Mouse (Mus musculus): ENCODE data around the gene Tex48. TPM values are rescaled to one million over a fixed set of nuclear protein-coding genes. Genes with fewer than 3 reads are reported as not detected.

Tex48 gene
- total and polyA plus RNA-seq, 3 experiments, result not detected

DNA sequence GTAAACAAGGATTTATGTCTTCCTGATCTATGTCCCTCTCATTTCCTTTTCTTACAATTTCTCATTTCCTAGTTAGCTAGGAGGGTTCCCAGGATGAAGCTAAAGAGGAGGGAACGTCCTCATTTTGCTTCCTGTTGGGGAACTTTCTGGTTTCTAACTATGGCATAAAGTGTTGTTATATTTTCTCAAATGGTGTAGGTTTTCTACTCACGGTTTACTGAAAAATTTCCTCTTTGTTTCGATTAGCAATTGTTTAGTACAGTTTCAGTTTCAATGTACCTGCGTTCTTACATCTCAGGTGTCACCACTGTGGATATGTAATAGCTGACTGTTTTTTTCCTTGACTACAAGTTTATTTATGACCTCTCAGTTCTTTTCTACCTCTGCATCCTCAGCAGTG lies 31.7 kb downstream of the Tex48 start:
- TF ChIP-seq RAD21 (IDR thresholded peaks at IDR 0.05; ENCODE audit: low read depth, low read length), result no peak
- peak; percentile 57; the same call in 1 of the 2 replicates for TF ChIP-seq JUND (conservative IDR thresholded peaks at IDR 0.05; ENCODE audit: low read depth, low read length)
- 0 out of 2 replicates have a peak, but pooled peaks have one; percentile 10 for TF ChIP-seq JUN (IDR thresholded peaks at IDR 0.05; ENCODE audit: insufficient read depth, low read depth, low read length)
- no peak for TF ChIP-seq SMC3 (IDR thresholded peaks at IDR 0.05; ENCODE audit: low read depth, low read length)
- TF ChIP-seq IRF4 (IDR thresholded peaks at IDR 0.05; ENCODE audit: low read depth, low read length), result 0 out of 2 replicates have a peak, but pooled peaks have one; percentile 42
- peak; percentile 47; the same call in 1 of the 2 replicates for TF ChIP-seq ETS1 (conservative IDR thresholded peaks at IDR 0.05; ENCODE audit: low read depth, low read length)
- peak; percentile 32; the same call in 1 of the 2 replicates for TF ChIP-seq BHLHE40 (IDR thresholded peaks at IDR 0.05; ENCODE audit: low read depth, low read length)
- TF ChIP-seq MAZ (IDR thresholded peaks at IDR 0.05; ENCODE audit: low read depth, low read length), result no peak
- 0 out of 2 replicates have a peak, but pooled peaks have one; percentile 23 for TF ChIP-seq SIN3A (IDR thresholded peaks at IDR 0.05; ENCODE audit: low read length)
- no peak for TF ChIP-seq ZMIZ1 (IDR thresholded peaks at IDR 0.05; ENCODE audit: low read depth, low read length)
- peak; percentile 65; the same call in 1 of the 2 replicates for TF ChIP-seq EP300 (IDR thresholded peaks at IDR 0.05; ENCODE audit: low read length)
- no peak for DNase-seq (ENCODE audit: extremely low read depth)

DNA sequence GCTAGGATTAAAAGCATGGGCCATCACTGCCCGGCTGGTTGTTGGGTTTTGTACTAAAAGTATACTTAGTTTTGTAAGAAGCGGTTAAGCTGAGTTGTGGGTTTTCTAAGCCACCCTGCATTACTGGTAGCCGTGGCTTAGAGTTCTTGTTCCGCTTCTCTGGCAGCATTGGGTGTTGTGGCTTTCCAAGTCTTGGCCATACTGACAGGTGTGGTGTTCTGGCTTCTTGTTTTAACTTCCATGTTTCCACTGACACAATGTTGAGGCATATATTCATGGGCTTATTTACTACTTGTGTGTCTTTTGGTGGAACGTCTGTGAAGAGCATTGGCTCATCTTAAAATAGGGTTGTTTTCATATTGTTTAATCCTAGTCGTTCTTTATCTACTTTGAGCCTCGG lies 32.2 kb downstream of the Tex48 start:
- dilution Hi-C loops (cut with MboI; ENCODE audit: extremely low pct_ligation_motif_present, extremely low pct_unique_long_range_greater_than_20kb, low sequenced_read_pairs), result no loop called here
- Histone ChIP-seq H3K79me2 (replicated peaks; ENCODE audit: control insufficient read depth, extremely low read depth, insufficient read depth, poor library complexity, severe bottlenecking) (no peaks in the 10 kb centered on the region; the same call in 1 of the 2 replicates), H3K9ac (ENCODE audit: insufficient read depth, low read depth) (0 out of 2 replicates have a peak overlapping the region, but pooled peaks have one; percentile 33), H3K9me3 (replicated peaks; ENCODE audit: low read length) (no peaks in the 10 kb centered on the region), H3K4me2 (ENCODE audit: insufficient read depth, low read depth, poor library complexity, severe bottlenecking) (peak overlapping the region; percentile 84), H3K36me3 (replicated peaks in 1 of 2; ENCODE audit: control insufficient read depth in 1 of 2, insufficient read depth in 1 of 2, low read length in 1 of 2) (peaks cover 0 to 19% of the 10 kb centered on the region in 2 experiments), H3K4me3 (replicated peaks in 1 of 3; ENCODE audit: low read depth in 2 of 3, low read length in 2 of 3, poor library complexity in 1 of 3) (no peak overlapping the region), H3K27me3 (replicated peaks) (no peaks in the 10 kb centered on the region), H3K27ac (ENCODE audit: insufficient read depth, low read depth) (no peak overlapping the region), H3K4me1 (ENCODE audit: control insufficient read depth in 1 of 2, insufficient read depth in 2 of 2) (peaks cover 5 to 41% of the 10 kb centered on the region in 2 experiments; a peak in 3 of 4 replicates)
- peak; percentile 44 for DNase-seq (ENCODE audit: extremely low read depth)
- TF ChIP-seq IRF4 (IDR thresholded peaks at IDR 0.05; ENCODE audit: low read depth, low read length) (no peak), NRF1 (IDR thresholded peaks at IDR 0.05; ENCODE audit: low read depth, low read length) (no peak)
- in situ Hi-C loops (cut with MboI; ENCODE audit: low pct_ligation_motif_present, low pct_unique_long_range_greater_than_20kb, low sequenced_read_pairs), result no loop called here

More for the DNA sequence above, 31.7 kb downstream of the Tex48 start:
- H3K4me2 ChIP-seq (ENCODE audit: insufficient read depth, low read depth, poor library complexity, severe bottlenecking), result peak overlapping the region; percentile 84
- H3K79me2 ChIP-seq (replicated peaks; ENCODE audit: control insufficient read depth, extremely low read depth, insufficient read depth, poor library complexity, severe bottlenecking), result no peaks in the 10 kb centered on the region; the same call in 1 of the 2 replicates
- no peak overlapping the region for H3K9ac ChIP-seq (ENCODE audit: insufficient read depth, low read depth)
- H3K4me3 ChIP-seq (replicated peaks in 1 of 3; ENCODE audit: low read depth in 2 of 3, low read length in 2 of 3, poor library complexity in 1 of 3), result no peak overlapping the region
- in situ Hi-C loops (cut with MboI; ENCODE audit: low pct_ligation_motif_present, low pct_unique_long_range_greater_than_20kb, low sequenced_read_pairs), result no loop called here
- H3K36me3 ChIP-seq (replicated peaks in 1 of 2; ENCODE audit: control insufficient read depth in 1 of 2, insufficient read depth in 1 of 2, low read length in 1 of 2), result peaks cover 0 to 14% of the 10 kb centered on the region in 2 experiments
- dilution Hi-C loops (cut with MboI; ENCODE audit: extremely low pct_ligation_motif_present, extremely low pct_unique_long_range_greater_than_20kb, low sequenced_read_pairs), result no loop called here
- H3K9me3 ChIP-seq (replicated peaks; ENCODE audit: low read length), result no peaks in the 10 kb centered on the region
- H3K27ac ChIP-seq (ENCODE audit: insufficient read depth, low read depth), result no peak overlapping the region
- peaks cover 5 to 47% of the 10 kb centered on the region in 2 experiments; a peak in 3 of 4 replicates for H3K4me1 ChIP-seq (ENCODE audit: control insufficient read depth in 1 of 2, insufficient read depth in 2 of 2)
- H3K27me3 ChIP-seq (replicated peaks), result no peaks in the 10 kb centered on the region

DNA sequence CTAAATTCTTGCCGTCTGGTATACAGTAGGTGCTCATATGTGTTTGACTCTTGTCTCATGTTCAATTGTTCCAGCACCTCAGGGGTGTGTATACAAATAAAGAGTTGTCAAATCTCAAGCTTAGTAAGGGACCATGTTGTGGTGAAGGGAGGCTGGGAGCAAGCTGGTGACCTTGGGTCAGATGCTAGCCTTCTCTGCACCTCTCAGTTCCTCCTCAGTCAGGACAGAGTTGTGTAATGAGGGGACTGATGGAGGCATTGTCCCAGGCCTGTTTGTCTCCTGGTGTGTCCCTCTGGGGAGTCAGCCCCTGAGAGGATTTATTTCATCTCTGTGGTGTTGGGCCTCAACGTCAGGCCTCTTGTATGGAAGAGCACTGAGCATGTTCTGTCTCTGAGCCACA lies 36.0 kb downstream of the Tex48 start:
- H3K27ac ChIP-seq (ENCODE audit: insufficient read depth, low read depth), result no peak overlapping the region
- no peak overlapping the region for H3K4me3 ChIP-seq (replicated peaks in 1 of 3; ENCODE audit: low read depth in 2 of 3, low read length in 2 of 3, poor library complexity in 1 of 3)
- H3K9ac ChIP-seq (ENCODE audit: insufficient read depth, low read depth), result no peak overlapping the region
- H3K36me3 ChIP-seq (replicated peaks in 1 of 2; ENCODE audit: control insufficient read depth in 1 of 2, insufficient read depth in 1 of 2, low read length in 1 of 2), result peaks cover 13 to 54% of the 10 kb centered on the region in 2 experiments
- H3K27me3 ChIP-seq (replicated peaks), result no peaks in the 10 kb centered on the region
- dilution Hi-C loops (cut with MboI; ENCODE audit: extremely low pct_ligation_motif_present, extremely low pct_unique_long_range_greater_than_20kb, low sequenced_read_pairs) (no loop called here), in situ Hi-C loops (cut with MboI; ENCODE audit: low pct_ligation_motif_present, low pct_unique_long_range_greater_than_20kb, low sequenced_read_pairs) (no loop called here)
- H3K79me2 ChIP-seq (replicated peaks; ENCODE audit: control insufficient read depth, extremely low read depth, insufficient read depth, poor library complexity, severe bottlenecking), result no peaks in the 10 kb centered on the region; the same call in 1 of the 2 replicates
- no peaks in the 10 kb centered on the region for H3K9me3 ChIP-seq (replicated peaks; ENCODE audit: low read length)
- H3K4me1 ChIP-seq (ENCODE audit: control insufficient read depth in 1 of 2, insufficient read depth in 2 of 2), result peaks cover 2 to 25% of the 10 kb centered on the region in 2 experiments; a peak in 2 of 4 replicates
- no peak overlapping the region for H3K4me2 ChIP-seq (ENCODE audit: insufficient read depth, low read depth, poor library complexity, severe bottlenecking)
- TF ChIP-seq USF1 (IDR thresholded peaks at IDR 0.05; ENCODE audit: low read depth, low read length) (no peak), SIN3A (IDR thresholded peaks at IDR 0.05; ENCODE audit: low read length) (no peak), RCOR1 (conservative IDR thresholded peaks at IDR 0.05; ENCODE audit: low read depth, low read length) (no peak), E2F4 (IDR thresholded peaks at IDR 0.05; ENCODE audit: insufficient replicate concordance, low read depth, low read length) (no peak), PAX5 (IDR thresholded peaks at IDR 0.05; ENCODE audit: low read length) (no peak), POLR2A (IDR thresholded peaks at IDR 0.05; ENCODE audit: low read depth, low read length) (no peak), HCFC1 (IDR thresholded peaks at IDR 0.05; ENCODE audit: low read depth, low read length) (no peak), JUN (IDR thresholded peaks at IDR 0.05; ENCODE audit: insufficient read depth, low read depth, low read length) (no peak), GABPA (IDR thresholded peaks at IDR 0.05; ENCODE audit: insufficient replicate concordance, low read depth, low read length) (no peak), UBTF (IDR thresholded peaks at IDR 0.05; ENCODE audit: low read depth, low read length) (no peak), ZKSCAN1 (IDR thresholded peaks at IDR 0.05; ENCODE audit: borderline replicate concordance, low read depth, low read length) (no peak), POLR2AphosphoS2 (IDR thresholded peaks at IDR 0.05; ENCODE audit: low read depth, low read length) (no peak), NELFE (IDR thresholded peaks at IDR 0.05; ENCODE audit: low read depth, low read length) (no peak), MYC (IDR thresholded peaks at IDR 0.05; ENCODE audit: low read depth, low read length) (no peak), ZMIZ1 (IDR thresholded peaks at IDR 0.05; ENCODE audit: low read depth, low read length) (no peak), CTCF (conservative IDR thresholded peaks at IDR 0.05 in 1 of 2, IDR thresholded peaks at IDR 0.05 in 1 of 2; ENCODE audit: low read depth in 2 of 2, low read length in 2 of 2) (no peak), EP300 (IDR thresholded peaks at IDR 0.05; ENCODE audit: low read length) (no peak)
- DNase-seq (ENCODE audit: extremely low read depth), result no peak

Measured in CH12.LX (cell line).